Mouse (Mus musculus): ENCODE results near the gene Sorl1. TPM values are rescaled to one million over a fixed set of nuclear protein-coding genes. Genes with fewer than 3 reads are reported as not detected.

Gene Sorl1
- total RNA-seq, 1 experiment, result 24.1 TPM

DNA sequence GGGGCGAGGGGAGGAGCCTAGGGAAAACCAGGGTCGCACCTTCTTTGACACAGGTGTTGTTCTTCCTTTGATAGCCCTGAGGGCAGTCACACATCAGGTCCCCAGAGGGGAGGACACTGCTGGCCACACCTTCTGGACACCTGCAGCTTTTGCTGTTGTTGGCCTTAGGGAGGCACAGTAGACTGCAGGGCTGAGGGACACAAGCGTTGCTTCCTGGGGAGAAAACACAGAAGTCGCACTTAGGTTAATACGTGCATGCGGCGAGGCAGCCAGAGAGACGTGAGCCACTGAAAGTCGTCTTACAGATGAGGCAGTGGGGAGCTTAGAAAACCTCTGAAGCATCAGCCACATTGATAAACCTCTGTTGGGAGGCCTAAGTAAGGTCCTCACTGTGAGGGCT is 99.8 kb downstream of the Sorl1 start:
- Histone ChIP-seq H3K36me3 (ENCODE audit: control insufficient read depth, insufficient read depth, low read length, poor library complexity, severe bottlenecking) (peaks cover 14% of the 10 kb centered on the region), H3K4me3 (ENCODE audit: insufficient read depth in 1 of 2, low read depth in 1 of 2, low read length in 2 of 2, poor library complexity in 1 of 2, severe bottlenecking in 1 of 2) (no peak overlapping the region), H3K27ac (ENCODE audit: insufficient read depth, low read depth, low read length, poor library complexity, severe bottlenecking) (no peak overlapping the region), H3K9me3 (ENCODE audit: control insufficient read depth, insufficient read depth, low read depth, low read length) (no peaks in the 10 kb centered on the region), H3K9ac (ENCODE audit: insufficient read depth, low read depth, low read length, poor library complexity, severe bottlenecking) (no peak overlapping the region), H3K4me1 (ENCODE audit: control insufficient read depth in 2 of 2, insufficient read depth in 2 of 2, low read length in 2 of 2, poor library complexity in 1 of 2) (no peaks in the 10 kb centered on the region)
- in situ Hi-C loops (cut with MboI; ENCODE audit: low sequenced_read_pairs in 2 of 2, unreplicated experiment in 2 of 2), result loop anchor here in 1 of 2 experiments (25.0 kb wide), 1 partner anchor 213 kb away; no protein-coding TSS in a partner anchor
- TF ChIP-seq CHD2 (IDR thresholded peaks at IDR 0.05; ENCODE audit: low read depth, low read length) (no peak), ZNF384 (IDR thresholded peaks at IDR 0.05; ENCODE audit: low read depth, low read length) (no peak), HCFC1 (IDR thresholded peaks at IDR 0.05; ENCODE audit: borderline replicate concordance, insufficient read depth, low read length) (no peak), MAFK (IDR thresholded peaks at IDR 0.05; ENCODE audit: insufficient read depth, low read depth, low read length) (no peak), ZC3H11A (IDR thresholded peaks at IDR 0.05; ENCODE audit: borderline replicate concordance, low read depth, low read length) (no peak)
- no peak for DNase-seq (ENCODE audit: low read depth, low spot score)

DNA sequence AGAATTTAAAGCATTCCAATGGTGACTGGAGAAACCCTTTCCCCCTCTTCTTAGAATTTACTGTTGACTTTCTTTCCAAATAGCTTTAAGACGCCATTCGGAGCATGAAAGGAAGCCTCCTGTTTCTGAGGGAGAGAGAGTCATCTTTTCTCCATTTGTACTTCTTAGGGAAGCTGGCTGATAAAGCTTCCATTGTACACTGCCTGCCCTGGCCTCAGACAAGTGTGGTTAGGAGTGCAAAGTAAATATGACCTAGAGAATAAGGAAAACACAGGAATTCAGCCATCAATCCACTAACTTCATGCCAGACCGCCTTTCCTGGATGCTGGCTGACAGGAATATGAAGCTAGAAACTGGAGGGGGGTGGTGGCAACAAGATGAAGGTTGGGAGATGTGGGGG is 100.7 kb downstream of the Sorl1 start:
- Histone ChIP-seq H3K4me3 (ENCODE audit: insufficient read depth in 1 of 2, low read depth in 1 of 2, low read length in 2 of 2, poor library complexity in 1 of 2, severe bottlenecking in 1 of 2) (no peak overlapping the region), H3K9ac (ENCODE audit: insufficient read depth, low read depth, low read length, poor library complexity, severe bottlenecking) (no peak overlapping the region), H3K4me1 (ENCODE audit: control insufficient read depth in 2 of 2, insufficient read depth in 2 of 2, low read length in 2 of 2, poor library complexity in 1 of 2) (no peaks in the 10 kb centered on the region), H3K36me3 (ENCODE audit: control insufficient read depth, insufficient read depth, low read length, poor library complexity, severe bottlenecking) (peaks cover 14% of the 10 kb centered on the region), H3K9me3 (ENCODE audit: control insufficient read depth, insufficient read depth, low read depth, low read length) (no peaks in the 10 kb centered on the region), H3K27ac (ENCODE audit: insufficient read depth, low read depth, low read length, poor library complexity, severe bottlenecking) (no peak overlapping the region)
- TF ChIP-seq ZNF384 (IDR thresholded peaks at IDR 0.05; ENCODE audit: low read depth, low read length) (no peak), ZC3H11A (IDR thresholded peaks at IDR 0.05; ENCODE audit: borderline replicate concordance, low read depth, low read length) (no peak), MAFK (IDR thresholded peaks at IDR 0.05; ENCODE audit: insufficient read depth, low read depth, low read length) (no peak), CHD2 (IDR thresholded peaks at IDR 0.05; ENCODE audit: low read depth, low read length) (no peak), HCFC1 (IDR thresholded peaks at IDR 0.05; ENCODE audit: borderline replicate concordance, insufficient read depth, low read length) (no peak)
- DNase-seq (ENCODE audit: low read depth, low spot score), result no peak
- in situ Hi-C loops (cut with MboI; ENCODE audit: low sequenced_read_pairs in 2 of 2, unreplicated experiment in 2 of 2), result loop anchor here in 1 of 2 experiments (25.0 kb wide), 1 partner anchor 214 kb away; no protein-coding TSS in a partner anchor

DNA sequence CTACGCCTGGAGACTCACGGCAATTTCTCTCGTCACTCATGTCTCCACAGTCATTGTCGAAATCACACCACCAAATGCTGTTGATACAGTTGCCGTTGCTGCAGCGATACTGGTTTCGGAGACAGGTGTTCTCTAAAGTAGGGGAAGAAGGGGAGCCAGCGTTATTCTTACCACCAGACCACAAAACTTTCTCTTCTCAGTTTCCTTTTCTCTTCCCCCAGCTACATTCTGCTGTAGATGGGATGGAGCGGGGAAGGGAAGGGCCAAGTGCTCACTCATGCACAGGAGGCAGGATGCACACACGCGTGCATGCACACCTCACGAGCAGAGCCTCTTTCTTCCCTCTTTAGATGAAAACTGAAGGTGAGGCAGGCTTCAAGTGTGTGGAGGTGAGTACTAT is 101.8 kb downstream of the Sorl1 start:
- in situ Hi-C loops (cut with MboI; ENCODE audit: low sequenced_read_pairs in 2 of 2, unreplicated experiment in 2 of 2), result loop anchor here in 1 of 2 experiments (25.0 kb wide), 1 partner anchor 215 kb away; no protein-coding TSS in a partner anchor
- peaks cover 17% of the 10 kb centered on the region for H3K36me3 ChIP-seq (ENCODE audit: control insufficient read depth, insufficient read depth, low read length, poor library complexity, severe bottlenecking)
- H3K4me3 ChIP-seq (ENCODE audit: insufficient read depth in 1 of 2, low read depth in 1 of 2, low read length in 2 of 2, poor library complexity in 1 of 2, severe bottlenecking in 1 of 2), result no peak overlapping the region

GRCm38 (mm10) chr9:42019308-42020031 is 104.6 kb downstream of the Sorl1 start:
- in situ Hi-C loops (cut with MboI; ENCODE audit: low sequenced_read_pairs in 2 of 2, unreplicated experiment in 2 of 2), result loop anchor here in 1 of 2 experiments (25.0 kb wide), 1 partner anchor 218 kb away; no protein-coding TSS in a partner anchor
- TF ChIP-seq ZNF384 (IDR thresholded peaks at IDR 0.05; ENCODE audit: low read depth, low read length) (no peak), CHD2 (IDR thresholded peaks at IDR 0.05; ENCODE audit: low read depth, low read length) (no peak)
- no peak overlapping the region for H3K27ac ChIP-seq (ENCODE audit: insufficient read depth, low read depth, low read length, poor library complexity, severe bottlenecking)

More for the DNA sequence above, 101.8 kb downstream of the Sorl1 start:
- TF ChIP-seq ZNF384 (IDR thresholded peaks at IDR 0.05; ENCODE audit: low read depth, low read length) (no peak), MAFK (IDR thresholded peaks at IDR 0.05; ENCODE audit: insufficient read depth, low read depth, low read length) (no peak), HCFC1 (IDR thresholded peaks at IDR 0.05; ENCODE audit: borderline replicate concordance, insufficient read depth, low read length) (no peak), CHD2 (IDR thresholded peaks at IDR 0.05; ENCODE audit: low read depth, low read length) (no peak), ZC3H11A (IDR thresholded peaks at IDR 0.05; ENCODE audit: borderline replicate concordance, low read depth, low read length) (no peak)
- no peaks in the 10 kb centered on the region for H3K4me1 ChIP-seq (ENCODE audit: control insufficient read depth in 2 of 2, insufficient read depth in 2 of 2, low read length in 2 of 2, poor library complexity in 1 of 2)
- no peak overlapping the region for H3K27ac ChIP-seq (ENCODE audit: insufficient read depth, low read depth, low read length, poor library complexity, severe bottlenecking)
- H3K9ac ChIP-seq (ENCODE audit: insufficient read depth, low read depth, low read length, poor library complexity, severe bottlenecking), result no peak overlapping the region
- no peak for DNase-seq (ENCODE audit: low read depth, low spot score)
- no peaks in the 10 kb centered on the region for H3K9me3 ChIP-seq (ENCODE audit: control insufficient read depth, insufficient read depth, low read depth, low read length)

More at GRCm38 (mm10) chr9:42019308-42020031, 104.6 kb downstream of the Sorl1 start:
- Histone ChIP-seq H3K4me1 (ENCODE audit: control insufficient read depth in 2 of 2, insufficient read depth in 2 of 2, low read length in 2 of 2, poor library complexity in 1 of 2) (no peaks in the 10 kb centered on the region), H3K9me3 (ENCODE audit: control insufficient read depth, insufficient read depth, low read depth, low read length) (no peaks in the 10 kb centered on the region), H3K4me3 (ENCODE audit: insufficient read depth in 1 of 2, low read depth in 1 of 2, low read length in 2 of 2, poor library complexity in 1 of 2, severe bottlenecking in 1 of 2) (no peak overlapping the region), H3K9ac (ENCODE audit: insufficient read depth, low read depth, low read length, poor library complexity, severe bottlenecking) (no peak overlapping the region), H3K36me3 (ENCODE audit: control insufficient read depth, insufficient read depth, low read length, poor library complexity, severe bottlenecking) (peaks cover 25% of the 10 kb centered on the region)
- no peak for DNase-seq (ENCODE audit: low read depth, low spot score)
